Mouse (Mus musculus) lung, postnatal 10 days (tissue): ENCODE data around the gene E2f2.
A peak's percentile ranks its signal among the peaks of the same experiment; 100 is the strongest.

Source experiments
- DNase-seq: peaks from one replicate; pipeline ENCODE4 v3.0.0; 2021

E2f2 gene

DNA sequence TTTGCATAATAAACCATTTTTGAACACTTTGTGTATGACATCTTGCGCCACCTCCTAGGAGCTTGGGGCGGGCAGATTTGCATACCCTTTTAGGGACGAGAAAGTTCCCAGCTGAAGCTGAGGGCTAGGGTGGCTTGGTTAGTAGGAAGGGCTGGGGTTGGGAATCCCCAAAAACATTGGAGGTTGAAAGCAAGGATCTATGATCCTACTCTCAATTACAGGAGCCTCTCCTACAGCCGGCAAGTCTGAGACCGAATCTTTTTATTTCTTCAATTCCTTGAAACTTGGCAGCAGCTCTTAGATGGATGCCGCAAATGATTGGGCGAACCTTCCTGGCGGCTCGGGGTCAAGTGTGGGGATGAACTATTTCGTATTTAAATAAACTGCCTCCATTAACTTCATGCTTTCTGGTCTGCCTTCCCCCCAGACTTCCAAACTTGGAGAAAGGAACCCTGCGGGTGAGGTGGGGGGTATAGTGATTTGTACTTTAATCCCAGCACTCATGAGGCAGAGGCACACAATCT, 26.8 kb upstream of the E2f2 start:
- peak; percentile 28 for DNase-seq

DNA sequence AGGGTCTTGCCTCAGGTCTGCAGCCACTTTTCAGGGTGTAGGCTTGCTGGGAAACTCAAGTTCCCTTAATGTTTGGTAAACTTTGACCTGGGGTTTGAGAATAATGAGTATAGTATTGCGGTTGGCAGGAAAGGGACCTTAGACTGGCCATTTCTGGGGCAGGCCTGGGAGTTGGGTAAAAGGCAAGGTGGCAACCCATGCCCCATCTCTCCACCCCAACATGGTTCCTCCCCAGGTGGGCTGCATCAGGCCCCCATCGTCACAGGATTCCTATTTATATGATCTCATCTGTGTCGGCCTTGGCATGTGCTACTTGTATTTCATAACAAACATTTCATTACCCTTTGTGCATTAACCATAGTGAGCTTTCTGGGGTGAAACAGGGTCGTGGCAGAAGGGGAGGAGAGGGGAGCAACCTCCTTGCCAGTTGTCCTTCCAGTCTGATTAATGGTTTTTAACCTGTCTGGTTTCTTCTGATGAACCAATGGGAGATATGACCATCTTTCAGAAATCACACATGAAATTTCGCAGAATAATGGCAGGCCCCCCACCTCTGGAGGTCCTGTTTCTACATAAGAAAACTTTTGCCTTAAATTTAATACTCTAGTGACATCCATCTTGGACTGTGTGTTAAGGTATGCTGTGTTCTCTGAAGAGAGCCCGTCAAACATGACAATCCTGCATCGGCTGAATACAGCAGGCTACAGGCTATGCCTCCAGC, 26.0 kb upstream of the E2f2 start:
- DNase-seq = peak; percentile 31

DNA sequence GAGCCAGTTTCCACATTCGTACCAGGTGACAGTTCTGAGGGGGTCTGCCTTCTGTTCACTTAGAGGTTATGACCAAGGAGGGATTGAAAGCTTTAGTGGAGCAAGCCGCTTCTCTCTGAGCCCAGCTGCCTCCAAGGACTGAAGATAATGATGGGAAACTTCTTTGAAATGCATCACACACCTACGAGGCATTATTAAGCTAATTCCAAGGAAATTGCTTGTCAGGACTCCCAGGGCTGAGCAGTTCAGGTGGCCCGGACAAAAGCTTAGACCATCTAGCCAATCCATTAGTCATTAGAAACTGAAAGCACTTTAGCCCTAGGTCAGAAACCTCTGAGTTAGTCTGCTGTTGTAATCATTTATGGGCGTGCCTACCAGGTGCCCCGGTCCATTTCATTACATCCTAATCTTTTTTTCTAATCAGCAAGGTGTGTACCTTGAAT, 25.5 kb upstream of the E2f2 start:
- DNase-seq = peak; percentile 30

DNA sequence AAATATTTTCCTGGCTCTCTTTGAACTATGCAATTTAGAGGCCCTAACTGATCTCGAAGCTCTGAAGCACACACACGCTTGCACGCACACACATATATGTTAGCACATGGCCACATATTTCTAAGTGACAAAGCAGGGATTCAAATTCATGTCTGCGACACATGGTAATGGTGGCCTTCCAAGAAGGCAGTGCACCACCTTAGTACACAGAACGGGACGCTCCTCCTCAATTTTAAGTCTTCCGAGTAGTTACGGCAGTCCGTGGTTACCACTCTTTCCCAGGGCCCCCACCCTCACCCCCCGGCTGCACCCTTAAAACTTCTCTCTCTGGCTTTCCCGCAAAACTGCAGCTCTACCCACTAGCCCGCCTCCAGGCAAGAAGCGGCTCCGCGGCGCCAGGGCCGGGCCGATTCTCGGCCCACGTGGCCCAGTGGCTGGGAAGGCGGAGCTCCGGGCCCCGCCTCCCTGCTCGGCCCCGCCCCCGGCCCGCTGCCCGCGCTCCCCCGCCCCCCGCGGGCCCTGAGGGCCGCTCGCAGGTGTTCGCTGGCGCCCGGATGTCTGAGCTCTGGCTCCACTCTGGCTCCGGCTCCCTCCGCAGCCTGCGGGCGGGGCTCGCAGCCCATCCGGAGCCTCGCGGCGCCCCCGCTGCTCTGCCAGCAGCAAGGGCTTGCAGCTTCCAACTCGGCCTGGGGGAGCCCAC, 24.6 kb upstream of the E2f2 start:
- peak; percentile 89 for DNase-seq

DNA sequence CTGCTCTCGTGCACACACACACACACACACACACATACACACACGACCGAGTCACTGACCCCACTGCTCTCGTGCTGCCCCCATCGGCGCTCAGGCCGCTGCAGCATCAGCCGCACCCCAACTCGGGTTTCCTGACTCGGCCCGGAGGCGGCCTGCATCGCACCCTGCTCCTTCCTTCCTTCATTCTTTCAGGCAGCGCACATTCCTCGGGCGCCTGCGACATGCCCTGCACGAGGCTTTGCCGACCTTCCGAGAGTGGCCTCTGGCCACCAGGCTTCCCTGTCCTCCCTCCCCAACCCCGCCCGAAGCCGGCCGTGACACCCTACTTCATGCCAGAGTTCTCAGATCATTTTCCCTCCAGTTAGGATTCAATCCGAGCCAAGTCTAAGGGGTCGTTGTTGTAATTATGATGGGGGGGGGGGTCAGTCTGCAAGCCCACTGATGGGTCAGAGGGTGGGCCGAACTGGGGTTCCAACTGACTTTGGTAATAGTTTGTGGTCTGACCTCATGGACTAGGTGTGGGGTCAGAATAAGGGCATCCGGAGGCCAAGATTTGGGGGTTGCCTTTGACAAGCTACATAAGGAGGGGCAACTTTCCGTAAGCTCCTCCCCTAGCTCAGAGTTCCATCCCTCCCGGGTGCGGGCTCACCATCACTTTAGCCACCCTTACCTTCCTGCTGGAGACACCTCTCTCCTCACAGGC, 23.7 kb upstream of the E2f2 start:
- DNase-seq = peak; percentile 82

DNA sequence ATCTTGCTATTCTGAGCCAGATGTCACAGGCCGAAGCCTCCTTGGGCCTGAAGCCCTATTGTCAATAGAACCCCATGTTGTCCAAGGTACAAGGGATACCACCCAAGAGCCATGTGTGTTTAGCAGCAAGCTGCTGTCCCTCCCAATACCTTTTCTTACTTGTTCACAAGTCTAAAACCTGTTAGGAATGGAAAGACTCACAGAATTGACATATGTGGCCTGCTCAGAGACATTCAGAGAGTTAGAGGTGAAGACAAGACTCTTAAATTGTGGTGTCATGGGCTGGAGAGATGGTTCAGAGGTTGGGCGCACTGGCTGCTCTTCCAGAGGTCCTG, 23.2 kb upstream of the E2f2 start:
- DNase-seq = no peak

DNA sequence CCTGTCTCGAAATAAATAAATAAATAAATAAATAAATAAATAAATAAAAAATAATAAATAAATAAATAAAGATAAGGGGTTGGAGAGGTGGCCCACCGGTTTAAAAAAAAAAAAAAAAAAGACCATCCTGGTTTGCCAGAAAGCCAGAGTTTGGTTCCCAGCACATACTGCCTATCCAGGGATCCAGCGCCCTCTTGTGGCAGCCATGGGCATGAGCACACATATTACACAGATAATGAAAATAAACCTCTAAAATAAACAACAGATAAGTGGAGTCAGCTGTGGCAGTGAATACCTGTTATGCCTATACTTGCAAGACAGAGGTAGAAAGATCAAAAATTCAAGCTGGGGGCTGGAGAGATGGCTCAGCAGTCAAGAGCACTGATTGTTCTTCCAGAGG, 22.5 kb upstream of the E2f2 start:
- DNase-seq = peak; percentile 76

DNA sequence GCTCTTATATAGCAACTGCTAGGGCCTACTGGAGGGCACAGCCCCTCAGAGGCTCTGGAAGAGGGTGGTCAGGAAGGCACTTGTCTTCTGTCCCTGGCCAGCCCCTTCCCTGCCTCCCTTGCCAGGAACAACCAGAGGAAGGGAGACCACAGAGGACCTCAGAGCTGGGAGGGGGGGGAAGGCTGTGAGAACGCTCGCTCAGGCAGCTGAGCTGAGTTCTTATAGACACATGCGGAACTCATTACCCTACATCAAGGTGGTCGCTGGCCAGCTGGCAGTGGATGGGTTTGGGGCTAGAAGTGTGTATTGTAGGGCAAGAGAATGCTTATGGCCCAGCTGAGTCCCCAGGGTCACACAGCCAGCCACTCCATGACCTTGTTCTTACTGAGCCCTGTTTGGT, 21.6 kb upstream of the E2f2 start:
- DNase-seq = no peak

DNA sequence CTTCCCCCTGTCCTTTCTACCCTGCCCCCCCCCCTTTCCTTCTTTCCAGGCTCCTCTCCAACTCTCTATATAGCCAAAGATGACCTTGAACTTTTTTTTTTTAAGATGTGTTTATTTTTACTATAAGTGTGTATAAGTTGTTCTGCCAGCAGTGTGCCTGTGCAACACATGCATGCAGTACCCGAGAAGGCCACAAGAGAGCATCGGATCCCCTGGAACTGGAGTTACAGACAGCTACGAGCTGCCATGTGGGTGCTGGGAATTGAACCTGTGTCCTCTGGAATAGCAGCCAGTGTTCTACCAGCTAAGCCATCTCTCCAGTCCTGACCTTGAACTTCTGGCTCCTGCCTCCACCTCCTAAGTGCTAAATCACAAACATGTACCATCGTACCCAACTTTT, 19.4 kb upstream of the E2f2 start:
- DNase-seq = no peak

DNA sequence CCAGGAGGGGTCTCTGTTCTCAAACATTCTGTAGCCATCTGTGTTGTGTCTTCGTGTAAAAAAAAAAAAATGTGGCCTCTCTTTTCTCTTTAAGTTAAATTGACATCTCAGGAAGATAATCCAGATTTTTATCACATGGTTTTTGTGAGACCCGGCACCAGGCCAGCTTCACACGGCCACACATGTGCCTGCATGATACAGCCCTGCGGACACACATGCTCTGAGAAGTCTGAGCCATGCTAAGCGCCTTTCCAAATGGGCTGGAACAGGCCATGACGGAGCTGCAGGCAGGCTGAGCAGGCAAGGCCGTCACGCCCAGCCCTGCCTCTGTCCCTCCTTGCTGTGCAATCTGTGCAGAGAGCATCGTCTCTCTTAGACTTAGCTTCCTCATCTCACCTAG, 17.7 kb upstream of the E2f2 start:
- no peak for DNase-seq

DNA sequence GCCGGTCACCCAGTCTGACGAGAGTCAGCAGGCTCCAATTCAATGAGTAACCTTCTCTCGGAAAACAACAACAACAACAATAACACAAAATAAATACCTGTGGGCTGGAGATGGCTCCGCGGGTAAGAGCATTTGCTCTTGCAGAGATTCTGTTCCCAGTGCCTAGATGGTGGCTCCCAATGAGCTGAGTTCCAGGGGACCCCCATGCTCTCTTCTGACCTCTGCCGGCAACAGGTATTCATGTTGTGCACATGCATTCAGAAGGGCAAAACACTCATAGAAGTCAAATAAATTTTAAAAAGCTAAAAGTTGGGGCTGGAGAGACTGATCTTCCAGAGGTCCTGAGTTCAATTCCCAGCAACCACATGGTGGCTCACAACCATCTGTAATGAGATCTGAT, 13.7 kb upstream of the E2f2 start:
- no peak for DNase-seq

DNA sequence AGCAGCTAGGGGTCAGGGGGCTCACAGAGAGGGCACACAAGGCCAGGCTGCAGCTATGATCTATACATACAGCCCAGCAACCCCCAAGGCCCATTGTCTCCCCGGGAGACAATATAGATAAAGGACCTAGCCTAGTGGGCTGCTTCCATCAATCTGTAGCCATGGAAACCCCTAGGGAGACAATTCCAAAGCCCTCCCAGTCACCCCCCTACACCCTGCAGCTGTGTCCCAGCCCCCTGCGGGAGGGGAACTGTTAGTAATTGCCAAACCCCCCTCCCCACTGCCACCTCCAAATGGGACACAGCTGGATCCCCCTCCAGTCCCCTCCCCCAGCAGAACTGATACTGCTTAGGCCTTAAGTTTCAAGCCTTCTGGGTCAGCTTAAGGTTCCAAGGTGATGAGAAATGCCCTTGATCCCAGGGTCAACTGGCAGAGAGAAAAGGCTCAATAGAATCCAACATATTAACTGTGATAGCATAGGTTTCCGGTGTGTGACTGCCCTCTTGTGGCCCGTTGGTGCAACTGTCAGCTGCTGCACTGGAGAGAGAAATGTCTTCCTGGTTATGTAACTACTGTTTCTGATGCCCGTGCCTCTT, 12.3 kb upstream of the E2f2 start:
- DNase-seq = peak; percentile 86

DNA sequence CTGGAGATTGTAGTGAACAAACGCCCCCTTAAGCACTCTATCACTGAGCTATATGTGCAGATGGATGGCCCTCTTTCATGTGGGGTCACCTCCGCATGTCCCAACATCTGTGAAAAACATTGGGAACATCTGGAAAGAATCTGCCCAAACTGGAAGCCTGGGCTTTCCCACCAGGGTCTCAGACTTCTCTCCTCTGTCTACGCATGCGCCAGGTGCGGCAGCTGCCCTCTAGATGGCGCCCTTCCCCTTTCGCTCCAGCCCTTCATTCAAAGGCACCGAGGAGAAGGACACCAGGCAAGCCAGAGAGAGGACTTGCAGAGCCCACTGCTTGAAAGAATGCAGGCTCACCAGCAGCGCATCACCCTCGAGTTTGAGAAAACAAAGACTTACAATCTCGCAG, 8.7 kb upstream of the E2f2 start:
- DNase-seq = peak; percentile 93

DNA sequence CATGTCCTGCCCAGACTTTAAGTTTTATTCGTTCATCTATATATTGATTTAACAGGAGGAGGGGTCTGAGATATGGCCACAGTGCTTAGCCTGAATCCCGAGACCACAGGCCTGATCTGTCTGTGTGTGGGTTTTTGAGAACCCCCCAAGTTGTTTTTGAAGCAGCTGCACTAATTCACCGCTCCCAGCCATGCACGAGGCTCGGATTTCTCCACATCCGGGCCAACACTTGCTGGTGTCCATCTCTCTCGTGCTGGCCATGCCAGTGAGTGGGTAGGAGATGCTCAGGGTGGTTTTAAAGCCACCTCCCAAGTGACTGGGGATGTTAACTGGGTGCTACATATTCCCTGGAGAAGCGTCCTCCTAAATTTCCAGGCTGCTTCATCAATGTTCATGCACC, 7.2 kb upstream of the E2f2 start:
- no peak for DNase-seq

DNA sequence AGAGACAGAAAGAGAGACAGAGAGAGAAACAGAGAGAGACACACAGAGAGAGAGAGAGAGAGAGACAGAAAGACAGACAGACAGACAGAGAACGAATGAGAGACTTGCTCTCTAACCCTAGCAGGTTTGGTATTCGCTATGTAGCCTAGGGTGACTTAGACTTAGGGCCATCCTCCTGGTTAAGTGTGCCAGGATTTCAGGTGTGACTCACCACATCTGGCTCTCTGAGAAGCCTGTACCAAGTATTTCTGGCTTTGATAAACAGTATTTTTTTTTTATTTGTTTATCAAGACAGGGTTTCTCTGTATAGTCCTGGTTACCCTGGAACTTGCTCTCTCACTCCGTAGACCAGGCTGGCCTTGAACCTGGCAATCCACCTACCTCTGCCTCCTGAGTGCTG, 4.5 kb upstream of the E2f2 start:
- DNase-seq = no peak

DNA sequence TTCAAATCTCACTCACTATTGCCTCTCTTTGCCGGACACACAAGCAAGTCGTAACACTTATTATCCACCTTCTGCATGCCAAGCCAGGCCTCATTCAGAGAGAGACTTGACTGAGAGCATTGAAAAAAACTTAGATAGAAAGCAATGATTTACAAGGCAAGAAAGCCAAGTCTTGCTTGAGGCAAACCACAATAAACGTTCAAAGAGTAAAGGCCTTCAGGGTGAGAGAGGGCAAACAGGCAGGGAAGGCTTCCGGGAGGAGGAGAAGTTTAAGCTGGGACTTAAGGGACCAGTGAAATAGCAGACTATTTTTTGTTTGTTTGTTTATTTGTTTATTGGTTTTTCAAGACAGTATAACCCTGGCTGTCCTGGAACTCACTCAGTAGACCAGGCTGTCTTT, 1.8 kb upstream of the E2f2 start:
- DNase-seq = no peak

DNA sequence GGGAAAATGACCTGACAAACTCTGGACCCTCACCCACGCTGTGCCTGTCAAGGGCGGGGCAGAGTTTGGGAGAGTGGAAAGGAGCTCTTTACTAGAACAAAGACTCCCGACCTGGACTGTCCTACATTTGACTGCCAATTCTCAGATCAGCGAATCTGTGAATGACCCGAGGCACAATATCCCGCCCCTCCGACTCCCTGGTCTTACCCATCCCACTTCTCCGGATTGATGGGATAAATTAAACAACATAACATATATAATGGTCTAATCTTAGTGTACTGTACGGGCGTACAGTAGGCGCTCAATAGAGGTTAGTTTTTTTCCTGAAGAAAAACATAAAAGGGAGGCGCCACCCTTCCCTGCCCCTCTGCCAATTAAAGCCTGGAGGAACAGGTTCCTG, 739 bp upstream of the E2f2 start:
- DNase-seq = no peak

DNA sequence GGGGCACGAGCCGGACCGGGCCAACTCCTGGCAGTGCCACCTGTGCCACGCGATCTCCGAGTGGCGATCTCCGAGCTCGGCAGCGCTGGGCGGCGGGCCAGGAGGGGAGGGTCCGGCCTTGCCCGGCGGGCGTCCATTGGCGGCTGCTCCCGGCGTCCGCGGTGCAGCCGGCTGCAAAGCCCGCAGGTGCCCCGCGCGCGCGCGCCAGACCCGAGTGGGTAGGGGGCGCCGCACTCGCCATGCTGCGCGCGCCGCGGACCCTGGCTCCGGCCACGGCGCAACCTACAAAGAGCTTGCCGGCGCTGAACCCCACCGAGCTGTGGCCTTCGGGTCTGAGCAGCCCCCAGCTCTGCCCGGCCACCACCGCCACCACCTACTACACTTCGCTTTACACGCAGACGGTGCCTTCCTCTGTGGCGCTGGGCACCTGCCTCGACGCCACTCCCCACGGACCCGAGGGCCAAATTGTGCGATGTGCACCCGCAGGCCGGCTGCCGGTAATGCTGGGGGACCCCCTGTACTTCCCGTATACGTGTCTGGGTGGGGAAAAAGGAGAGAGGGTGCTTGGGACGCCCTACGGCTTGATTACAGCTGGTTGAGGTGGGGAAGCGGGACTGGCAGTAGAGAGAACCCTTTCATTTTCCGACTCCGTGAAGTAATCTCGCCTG, 482 bp downstream of the E2f2 start:
- DNase-seq = peak; percentile 73

DNA sequence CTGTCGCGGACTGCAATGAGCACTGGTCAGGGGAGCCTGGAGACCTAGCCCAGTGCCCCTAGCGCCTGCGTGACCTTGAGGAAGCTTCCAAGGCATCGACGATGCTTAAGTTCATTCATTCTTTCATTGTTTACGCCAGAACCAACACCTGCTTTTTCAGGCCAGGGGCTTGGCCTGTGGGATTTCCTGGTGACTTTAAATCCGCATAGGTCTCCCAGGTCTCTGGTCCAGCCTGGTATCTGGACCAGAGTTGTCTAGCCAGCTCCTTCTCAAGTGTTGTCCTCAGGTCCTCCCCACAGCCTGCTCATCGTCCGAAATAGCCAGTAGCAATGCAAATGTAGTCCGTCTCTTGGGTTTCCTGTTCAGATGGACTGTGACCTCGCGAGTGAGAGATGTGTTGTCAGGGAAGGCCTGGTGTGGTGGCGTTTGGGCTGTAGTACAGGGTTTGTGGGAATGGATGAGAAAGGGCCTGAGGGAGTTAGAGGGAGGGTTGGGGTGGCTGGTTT, 1.1 kb downstream of the E2f2 start:
- DNase-seq = no peak

DNA sequence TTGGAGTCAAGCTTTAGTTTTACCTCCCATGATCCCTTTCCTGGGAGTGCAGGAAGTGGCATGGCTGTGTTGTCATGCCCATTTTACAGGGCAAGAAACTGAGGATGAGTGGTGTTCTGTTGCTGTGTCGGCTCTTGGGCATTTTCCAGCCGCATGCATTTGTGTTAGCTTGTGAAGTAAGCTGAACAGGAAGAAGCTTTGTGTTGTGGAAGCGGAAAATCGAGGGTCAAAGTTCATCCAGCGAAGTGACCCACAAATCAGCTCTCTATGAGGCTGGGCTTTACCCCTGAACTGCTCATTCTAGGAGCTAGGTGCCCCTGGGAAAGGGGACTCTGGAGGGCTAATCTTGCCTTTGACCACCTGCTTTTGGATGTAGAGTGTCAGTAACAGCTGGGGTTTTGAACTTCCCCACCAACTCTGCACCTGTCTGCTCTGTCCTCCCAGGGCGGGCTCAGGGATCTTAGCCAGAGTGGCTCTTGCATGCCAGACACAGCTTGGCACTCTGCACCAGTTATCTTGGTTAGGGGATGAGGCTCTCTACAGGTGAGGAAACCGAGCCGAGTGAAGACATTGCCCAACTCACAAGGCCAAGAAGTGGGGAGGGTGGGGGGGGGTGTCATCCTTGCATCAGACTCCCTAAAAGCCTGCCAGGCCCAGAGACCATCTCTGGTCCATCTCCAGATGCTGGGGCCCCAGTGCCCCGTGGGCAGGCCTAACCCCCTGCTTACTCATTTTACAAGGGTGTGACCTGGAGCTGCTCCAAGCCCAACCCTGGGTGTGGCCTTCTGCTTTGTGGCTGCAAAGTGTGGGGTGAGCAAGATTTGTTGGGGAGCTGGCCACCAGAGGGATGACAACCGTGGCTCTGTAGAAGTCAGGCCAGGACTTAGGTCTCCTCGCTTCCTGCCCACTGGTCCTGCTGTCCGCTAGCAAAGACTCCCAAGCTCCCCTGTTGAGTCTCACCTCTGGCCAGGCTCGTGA, 2.3 kb downstream of the E2f2 start:
- peak; percentile 69 for DNase-seq

DNA sequence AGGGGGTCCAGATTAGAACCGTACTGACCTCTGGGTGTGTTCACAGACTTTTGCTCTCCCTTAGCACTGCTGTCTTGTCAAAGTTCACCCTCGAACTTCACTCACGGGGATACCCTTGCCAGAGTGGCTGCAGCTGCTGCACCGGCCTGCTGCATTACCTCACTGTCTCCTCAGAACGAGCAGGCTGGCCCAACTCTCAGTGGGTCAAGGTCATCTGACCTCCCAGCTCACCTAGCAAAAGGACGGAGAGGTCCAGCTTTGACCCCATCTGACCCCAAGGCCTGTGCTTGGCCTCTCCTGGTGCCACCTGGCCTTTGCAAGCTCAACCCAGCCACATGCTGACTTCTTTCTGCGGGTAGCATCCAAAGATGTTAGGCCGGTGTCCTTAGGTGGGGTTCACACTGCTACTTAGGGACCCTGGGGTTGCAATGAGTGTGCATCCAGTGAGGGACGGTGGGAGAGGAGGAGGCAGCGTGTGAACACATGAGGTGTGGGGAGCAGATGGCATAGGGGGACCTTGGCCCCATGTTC, 3.9 kb downstream of the E2f2 start:
- no peak for DNase-seq
